Mouse (Mus musculus): Measurements from ENCODE around the gene Sult2b1. TPM values are rescaled to one million over a fixed set of nuclear protein-coding genes. Genes with fewer than 3 reads are reported as not detected.

The Sult2b1 gene
- total RNA-seq, 2 experiments from 2014 or later, result 6.3 to 7.0 TPM

DNA sequence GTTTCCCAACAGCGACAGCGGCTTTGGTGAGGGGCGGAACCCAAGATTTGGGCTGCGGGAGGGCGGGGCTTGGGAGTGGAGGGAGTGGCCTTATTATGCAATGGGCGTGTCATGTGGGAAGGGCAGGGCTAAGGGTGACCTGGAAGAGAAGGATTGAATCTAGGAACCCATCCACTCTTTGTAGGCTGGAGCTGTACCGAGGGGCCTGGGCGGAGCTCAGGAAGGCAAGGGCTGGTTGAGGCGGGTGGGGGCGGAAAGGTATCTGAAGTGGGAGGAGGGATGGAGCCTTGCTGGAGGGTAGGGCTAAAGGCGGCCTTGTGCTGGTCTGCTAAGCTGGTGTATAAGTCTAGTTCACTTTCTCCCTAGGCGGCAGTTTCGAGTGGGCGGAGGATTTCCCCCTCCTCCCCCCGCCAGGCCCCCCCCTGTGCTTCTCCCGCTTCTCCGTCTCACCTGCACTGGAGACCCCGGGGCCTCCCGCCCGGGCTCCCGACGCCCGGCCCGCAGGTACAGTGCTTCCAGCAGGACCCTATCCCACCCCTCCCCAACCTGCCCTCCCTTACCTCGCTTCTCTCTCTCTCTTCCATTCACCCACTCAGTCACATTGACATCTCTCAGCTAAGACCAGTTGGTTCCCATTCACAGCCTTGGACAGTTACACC, 16.2 kb upstream of the Sult2b1 start:
- DNase-seq, result no peak

DNA sequence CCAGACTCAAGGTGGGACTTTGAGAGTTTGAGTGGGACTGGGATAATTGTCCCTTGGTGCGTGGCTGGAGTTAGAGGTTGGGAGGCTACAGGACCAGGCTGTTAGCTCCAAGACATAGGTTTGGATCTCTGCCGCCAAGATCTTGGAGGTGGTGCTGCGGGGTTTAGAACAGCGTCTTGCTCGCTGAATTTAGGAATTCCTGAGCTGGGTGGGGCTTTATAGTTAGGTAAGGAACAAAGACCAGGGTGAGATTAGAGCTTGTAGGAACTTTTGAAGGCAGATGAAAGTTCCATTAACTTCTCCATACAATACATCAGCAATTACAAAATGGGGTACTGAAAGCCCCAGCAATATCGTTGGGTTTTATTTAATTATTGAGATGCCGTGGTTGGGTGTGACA, 15.5 kb upstream of the Sult2b1 start:
- DNase-seq, result no peak

DNA sequence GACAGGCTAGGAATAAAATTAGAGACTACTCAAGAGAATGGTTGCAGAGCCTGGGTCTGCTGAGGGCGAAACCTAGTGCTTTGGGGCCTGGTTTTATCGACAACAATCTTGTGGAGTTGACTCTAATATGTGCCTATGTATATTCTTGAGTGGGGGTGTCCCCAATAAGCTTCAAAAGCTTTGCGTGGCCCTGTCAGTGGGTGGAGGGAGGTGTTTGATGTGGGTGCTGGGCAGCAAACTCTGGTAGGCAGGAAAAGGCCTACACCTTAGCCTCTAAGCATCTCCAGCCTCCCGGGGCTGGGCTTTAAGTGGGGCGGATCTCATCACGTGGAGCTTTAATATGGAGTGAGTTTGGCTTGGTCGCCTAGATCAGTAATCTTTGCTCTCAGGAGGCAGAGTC, 14.5 kb upstream of the Sult2b1 start:
- no peak for DNase-seq

DNA sequence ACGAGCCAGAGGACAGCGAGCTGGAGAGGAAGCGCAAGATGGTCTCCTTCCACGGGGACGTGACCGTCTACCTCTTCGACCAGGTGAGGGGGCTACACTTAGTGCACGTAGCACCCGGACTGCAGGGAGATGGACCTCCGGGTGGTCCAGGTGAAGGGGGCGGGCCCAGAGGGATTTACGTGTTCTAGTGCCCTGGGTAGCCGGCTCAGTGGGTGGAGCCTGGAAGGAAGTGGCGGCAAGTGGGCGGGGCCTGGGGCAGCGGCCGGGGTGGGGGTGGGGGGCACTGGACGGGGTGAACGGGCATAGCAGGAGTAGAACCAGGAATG, 14.0 kb upstream of the Sult2b1 start:
- DNase-seq, result no peak

DNA sequence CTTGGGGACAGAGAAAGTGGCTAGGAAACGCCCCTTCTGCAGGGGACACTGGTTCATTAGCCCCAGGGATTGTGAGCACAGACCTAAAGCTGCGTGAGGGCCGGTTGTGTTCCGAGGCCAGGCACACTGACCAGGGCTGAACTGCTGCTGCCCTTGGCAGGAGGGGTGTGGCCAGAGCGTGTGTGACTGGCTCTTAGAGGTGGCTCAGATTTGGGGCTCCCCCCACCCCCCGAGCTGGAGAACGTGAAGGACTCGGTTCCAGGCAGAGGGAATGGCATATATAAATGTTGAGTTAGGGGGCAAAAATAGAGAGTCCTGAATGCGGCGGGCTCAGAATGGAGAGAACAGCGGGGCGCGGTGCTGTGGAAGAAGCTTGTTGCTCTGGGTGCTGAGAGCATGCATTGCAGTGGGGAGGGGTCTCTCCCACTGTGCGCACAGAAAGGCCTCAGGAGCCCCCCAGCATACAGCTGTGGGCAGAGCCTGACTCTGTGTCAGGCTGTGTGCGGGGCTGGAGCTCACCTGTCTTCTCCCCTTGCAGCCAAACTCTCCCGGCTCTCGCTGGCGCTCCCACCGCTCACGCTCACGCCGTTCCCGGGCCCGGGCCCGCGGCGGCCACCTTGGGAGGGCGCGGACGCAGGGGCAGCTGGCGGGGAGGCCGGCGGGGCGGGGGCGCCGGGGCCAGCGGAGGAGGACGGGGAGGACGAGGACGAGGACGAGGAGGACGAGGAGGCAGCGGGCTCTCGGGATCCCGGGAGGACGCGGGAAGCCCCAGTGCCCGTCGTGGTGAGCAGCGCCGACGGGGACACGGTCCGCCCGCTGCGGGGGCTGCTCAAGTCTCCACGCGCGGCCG, 13.4 kb upstream of the Sult2b1 start:
- peak in 1 of 2 experiments; percentile 8 for DNase-seq

DNA sequence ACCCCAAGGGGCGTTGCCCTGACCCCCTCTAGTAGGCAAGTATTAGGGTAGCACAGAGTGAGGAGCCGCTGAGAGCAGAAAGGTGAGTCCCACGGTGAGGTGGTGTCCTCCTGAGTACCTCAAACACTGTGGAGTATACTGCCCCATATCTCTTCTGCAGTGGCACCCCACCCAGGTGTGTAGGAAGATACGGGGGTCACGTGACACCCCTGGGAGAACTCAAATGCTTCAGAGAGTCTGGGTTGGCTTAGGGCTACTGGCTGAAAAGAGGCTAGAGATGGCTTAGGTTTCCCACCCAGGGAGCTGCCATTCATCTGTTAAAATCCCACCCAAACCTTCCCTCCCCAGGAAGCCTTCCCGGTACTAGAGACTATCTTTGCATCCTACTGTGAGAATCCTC, 12.5 kb upstream of the Sult2b1 start:
- no peak for DNase-seq

DNA sequence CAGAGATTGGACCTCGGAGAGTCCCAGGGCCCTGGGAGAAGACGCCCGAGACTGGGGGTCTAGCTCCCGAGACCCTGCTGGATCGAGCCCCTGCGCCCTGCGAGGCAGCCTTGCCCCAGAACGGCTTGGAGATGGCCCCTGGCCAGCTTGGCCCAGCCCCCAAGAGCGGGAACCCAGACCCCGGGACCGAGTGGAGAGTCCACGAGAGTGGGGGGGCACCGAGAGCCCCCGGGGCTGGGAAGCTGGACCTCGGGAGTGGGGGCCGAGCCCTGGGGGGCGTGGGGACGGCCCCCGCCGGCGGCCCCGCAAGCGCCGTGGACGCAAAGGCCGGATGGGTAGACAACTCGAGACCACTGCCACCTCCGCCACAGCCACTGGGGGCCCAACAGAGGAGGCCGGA, 10.5 kb upstream of the Sult2b1 start:
- no peak for DNase-seq

DNA sequence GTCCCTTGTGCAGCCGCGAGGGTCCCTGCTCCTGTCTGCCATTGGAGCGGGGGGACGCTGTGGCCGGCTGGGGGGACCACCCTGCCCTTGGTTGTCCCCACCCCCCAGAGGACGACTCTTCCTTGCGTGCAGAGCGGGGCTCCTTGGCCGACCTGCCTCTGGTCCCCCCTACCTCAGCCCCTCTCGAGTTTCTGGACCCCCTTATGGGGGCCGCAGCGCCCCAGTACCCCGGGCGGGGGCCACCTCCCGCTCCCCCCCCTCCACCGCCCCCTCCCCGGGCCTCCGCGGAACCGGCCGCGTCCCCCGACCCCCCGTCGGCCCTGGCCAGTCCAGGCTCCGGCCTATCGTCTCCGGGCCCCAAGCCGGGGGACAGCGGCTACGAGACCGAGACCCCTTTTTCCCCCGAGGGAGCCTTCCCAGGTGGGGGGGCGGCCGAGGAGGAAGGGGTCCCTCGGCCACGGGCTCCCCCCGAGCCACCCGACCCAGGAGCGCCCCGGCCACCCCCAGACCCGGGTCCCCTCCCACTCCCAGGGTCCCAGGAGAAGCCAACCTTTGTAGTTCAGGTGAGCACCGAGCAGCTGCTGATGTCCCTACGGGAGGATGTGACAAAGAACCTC, 9.6 kb upstream of the Sult2b1 start:
- DNase-seq, result no peak

DNA sequence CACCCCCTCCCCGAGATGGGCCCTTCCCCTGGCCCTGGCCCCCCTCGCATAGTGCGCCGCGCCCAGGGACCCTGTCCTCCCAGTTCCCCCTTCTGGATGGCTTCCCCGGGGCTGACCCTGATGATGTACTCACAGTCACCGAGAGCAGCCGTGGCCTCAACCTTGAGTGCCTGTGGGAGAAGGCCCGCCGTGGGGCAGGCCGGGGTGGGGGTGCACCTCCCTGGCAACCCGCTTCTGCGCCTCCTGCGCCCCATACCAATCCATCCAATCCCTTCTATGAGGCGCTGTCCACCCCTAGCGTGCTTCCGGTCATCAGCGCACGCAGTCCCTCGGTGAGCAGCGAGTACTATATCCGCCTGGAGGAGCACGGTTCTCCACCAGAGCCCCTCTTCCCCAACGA, 8.8 kb upstream of the Sult2b1 start:
- DNase-seq, result no peak

DNA sequence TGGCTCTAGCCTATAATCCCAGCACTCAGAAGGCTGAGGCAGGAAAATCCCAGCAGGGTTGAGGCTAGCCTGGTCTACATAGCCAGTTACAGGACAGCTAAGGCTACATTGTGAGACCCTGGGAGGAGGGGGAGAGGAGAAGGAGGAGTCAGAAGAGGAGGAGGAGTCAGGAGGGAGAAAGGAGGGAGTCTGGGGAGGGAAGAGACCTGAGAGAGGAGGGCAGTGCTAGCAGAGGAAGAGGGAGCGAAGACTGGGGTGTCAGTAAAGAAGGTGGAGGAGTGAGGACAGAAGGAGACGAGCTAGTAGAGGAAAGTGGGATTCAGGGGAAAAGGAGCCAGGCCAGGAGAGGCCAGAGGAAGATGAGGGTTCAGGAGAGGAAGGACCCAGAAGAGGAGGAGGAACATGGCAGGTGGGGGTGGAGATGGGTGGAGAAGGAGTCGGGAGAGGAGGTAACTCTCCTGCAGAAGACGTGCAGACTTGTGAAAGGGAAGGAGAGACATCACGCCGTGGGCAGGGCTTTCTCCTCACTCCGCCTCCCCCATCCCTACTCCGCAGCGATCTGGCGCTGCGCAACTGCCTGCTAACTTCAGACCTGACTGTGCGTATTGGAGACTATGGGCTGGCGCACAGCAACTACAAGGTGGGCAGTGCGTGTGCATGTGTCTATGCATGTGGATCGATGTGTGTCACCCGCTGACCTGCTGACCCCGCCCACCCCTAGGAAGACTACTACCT, 7.5 kb upstream of the Sult2b1 start:
- DNase-seq, result peak in 1 of 2 experiments; percentile 22

DNA sequence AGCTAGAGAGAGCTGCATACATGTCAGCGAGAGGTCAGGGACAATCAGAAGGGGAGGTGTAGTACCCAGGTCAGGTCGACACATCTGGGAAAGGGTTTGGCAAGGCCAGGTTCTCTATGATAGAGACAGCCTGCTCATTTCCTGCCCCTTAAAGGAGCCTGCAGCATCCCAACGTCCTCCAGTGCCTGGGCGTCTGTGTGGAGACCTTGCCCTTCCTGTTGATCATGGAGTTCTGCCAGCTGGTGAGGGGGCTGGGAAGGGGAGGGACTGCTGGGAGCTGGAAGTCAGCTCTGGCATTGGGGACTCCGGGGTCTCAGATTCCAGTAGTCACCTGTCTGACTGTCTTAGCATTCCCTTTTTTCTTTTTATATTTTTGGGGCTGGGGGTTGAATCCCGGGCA, 6.3 kb upstream of the Sult2b1 start:
- no peak for DNase-seq

DNA sequence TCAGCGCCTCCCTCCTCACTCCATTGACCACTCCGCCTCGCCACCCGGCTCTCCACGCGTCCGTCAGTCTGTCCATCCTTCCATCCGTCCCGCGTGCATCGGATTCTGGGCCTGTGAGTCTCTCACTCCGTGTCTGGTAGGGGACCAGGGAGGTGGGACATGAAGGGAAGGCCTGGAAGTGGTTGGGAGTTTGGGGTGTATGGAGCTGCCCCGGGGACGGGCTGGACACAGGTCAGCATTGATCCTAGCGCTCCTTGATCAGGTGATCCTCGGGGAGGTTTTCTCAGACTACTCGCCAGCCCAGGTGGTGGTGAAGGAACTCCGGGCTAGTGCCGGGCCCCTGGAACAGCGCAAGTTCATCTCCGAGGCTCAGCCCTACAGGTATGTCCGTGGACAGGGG, 3.2 kb upstream of the Sult2b1 start:
- DNase-seq, result peak in 1 of 2 experiments; percentile 8

DNA sequence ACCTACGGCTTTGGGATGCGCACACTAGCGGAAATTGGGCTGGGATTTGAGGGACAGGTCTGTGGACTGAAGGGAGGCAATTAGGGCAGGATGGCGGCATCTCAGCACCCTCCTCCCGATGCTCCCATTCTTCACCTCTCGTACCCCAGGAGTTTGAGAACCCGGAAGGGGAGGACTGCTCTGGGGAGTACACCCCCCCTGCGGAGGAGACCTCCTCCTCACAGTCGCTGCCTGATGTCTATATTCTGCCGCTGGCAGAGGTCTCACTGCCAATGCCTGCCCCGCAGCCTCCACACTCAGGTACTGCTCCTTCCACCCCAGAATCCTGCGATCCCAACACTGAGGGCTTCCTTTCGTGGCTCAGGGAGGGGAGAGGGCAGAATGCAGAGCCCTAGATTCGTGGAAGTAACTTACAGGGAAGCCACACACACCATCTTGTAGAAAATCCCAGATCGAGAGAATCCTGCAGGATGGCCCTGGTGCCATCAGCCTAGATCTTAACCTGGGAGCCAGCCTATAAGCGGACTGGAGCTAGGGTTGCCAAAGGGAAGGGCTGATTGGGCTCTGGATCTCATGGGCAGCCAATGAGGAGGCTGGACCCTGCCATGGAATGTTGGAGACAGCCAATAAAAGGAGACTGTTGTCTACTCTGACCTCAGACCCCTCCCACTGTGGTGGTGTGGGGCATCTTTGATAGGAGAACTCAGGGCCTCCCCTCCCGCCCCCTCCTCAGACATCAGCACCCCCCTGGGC, 2.4 kb upstream of the Sult2b1 start:
- peak; percentile 52 to 63 for DNase-seq

DNA sequence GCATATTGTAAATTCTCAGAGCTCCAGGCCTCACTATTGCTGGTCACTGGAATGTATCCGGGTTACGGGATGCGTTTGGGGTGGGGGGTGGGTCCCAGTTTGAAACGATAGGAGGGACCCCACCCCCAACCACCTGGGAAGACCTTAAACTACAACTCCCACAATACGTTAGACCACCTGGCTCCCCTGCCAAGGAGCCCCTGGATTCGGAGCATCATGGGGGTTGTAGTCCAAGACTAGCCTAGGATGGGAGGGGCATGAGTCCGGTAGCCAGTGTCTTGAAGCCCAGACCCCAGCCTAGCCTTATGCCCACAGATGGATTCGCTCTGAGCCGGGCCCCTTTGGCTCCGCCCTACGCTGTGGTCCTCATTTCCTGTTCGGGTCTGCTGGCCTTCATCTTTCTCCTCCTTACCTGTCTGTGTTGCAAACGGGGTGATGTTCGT, 1.7 kb upstream of the Sult2b1 start:
- peak; percentile 39 to 40 for DNase-seq

DNA sequence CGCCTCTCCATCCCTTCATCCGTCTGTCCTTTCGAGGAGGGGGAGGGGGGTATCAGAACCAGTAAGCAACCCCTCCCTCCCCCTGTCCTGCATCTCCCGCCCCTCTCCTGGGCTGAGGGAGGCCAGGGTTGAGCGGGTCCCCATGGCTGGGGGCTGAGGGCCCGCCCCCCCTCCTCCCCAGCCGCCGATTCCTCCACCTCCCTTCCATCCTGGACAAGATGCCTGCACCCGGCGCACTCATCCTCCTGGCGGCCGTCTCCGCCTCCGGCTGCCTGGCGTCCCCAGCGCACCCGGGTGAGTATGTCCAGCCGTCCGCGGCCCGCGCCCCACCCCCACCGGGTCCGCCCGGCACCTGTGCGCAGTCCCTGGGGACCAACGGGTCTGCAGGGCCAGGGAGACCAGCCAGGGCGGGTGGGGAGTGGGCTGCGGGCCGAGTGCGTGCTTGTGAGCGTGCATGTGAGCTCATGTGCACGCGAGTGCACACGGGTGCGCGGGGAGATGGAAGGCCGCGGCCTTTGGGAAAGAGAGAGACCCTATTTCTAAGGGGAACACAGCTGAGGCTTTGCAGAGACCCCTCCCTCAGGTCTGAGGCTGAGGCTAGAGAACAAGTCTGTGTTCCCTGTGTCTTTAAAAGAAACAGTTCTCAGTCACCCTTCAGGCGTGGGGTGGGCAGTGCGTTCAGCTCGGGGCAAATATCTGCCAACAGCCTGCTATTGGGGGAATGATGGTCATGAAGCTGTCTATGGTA, 1.1 kb upstream of the Sult2b1 start:
- DNase-seq, result peak in 1 of 2 experiments; percentile 15

DNA sequence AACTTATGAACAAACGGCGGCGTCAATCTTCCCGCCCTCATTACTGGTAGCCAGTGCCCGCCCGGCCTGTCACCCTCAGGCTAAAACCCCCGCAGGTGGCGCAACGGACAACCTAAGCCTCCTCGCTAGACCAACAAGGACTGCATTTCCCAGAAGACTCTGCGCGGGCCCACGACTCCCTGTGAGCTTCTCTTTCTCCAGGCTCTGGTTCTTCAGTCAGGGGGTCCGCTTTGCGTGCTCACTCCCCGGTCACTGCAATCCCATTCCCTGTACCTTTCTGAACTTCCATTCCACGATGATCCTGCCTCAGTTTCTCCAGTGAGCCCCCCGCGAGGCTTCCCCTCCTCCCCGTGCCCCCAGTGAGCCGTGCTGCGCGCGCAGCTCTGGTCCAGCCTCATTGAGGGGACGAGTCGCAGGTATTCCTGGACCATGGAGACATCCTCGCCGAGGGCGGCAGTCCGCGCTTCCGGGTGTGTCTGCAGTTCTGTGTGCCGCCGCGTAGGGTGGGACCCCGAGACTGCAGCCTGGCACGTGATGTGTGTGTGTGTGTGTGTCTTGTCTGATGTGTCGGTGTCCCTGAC, 868 bp downstream of the Sult2b1 start, which contains the start of gene Lmtk3:
Gene Lmtk3, plus strand, starts transcription at position 228 of the 581 bp plus-strand sequence.
- peak; percentile 80 for DNase-seq

DNA sequence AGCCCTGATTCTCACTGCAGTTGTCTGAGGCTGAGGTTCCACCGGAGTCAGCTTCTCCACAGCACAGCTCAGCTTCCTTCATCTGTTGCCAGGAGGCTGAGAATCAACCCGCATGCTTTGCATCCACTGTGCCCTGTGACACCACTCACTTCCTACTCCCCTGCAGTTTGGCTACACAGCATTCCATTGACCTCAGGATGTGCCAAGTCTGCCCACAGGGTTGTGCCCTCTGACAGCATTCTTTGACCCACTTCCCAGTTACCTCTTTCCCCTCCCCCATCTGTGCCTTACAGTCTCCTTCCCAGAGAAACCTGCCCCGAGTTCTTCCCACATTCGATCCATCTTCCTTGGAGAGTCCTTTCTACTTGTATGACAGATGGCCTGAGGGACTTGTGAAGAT, 2.2 kb downstream of the Sult2b1 start:
- no peak for DNase-seq

DNA sequence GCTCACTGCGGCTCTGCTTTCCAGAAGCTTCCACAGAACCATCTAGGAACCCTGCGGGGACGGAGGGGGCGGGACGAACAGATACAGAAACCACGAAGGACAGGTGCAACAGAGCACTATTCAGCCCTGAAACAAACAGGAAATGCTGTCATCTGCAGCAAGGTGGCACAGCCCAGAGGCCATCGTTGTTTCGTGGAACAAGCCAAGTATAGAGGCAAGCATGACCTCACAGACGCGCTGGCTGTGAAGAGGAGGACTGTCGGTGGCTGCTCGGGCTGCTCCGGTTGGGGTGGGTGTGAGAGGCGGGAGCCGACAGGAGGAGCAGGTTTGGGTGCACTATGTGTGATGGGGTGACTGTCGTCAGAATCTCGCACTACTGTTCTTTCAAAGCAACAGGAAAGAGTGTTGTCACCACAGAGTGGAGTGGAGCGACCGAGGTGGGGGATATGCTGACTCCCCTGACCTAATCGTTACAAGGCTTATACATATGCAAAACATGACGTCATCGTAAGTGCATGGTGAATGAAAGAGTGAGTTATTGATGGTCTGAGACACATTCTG, 5.3 kb downstream of the Sult2b1 start:
- DNase-seq, result no peak

DNA sequence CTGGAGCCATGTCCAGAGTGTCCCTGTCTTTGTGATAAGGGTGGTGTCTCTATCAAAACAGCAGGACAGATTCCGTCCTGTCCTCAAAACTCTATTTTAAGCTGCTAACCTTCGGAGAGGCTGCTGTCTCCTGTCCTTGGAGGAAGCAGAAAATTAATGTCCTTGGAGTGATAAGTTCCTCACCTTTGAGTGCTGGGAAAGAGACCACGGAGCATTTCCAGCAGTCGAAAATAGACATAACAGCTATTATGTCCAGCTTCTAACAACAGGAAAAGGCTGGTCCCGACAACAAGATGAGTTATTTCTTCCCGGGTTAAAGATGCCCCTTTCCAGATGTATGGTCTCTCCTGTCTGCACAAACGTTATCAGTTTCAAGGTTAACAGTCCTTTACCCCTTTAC, 9.2 kb downstream of the Sult2b1 start:
- no peak for DNase-seq

DNA sequence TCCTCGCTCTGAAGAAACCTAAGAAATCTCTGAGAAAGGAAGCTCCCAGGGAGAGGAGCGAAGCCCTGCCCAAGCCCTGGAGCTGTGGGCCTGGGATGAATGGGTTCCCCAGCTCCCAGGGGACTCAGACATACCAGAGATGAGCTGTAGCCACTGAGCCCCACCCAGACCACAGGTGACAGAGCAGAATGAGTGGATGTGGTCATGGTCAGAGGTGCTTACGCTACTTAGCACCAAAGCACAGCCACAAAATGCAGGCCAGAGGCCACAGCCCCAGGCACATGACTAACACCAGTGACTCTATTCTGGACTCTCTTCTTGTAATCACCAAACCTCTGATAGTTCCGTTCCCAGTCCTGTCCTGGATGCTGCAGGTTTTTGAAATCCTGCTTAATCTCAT, 13.4 kb downstream of the Sult2b1 start:
- DNase-seq, result no peak

All from layer of hippocampus, postnatal 36 days (tissue).